Mouse (Mus musculus) T-helper 2 cell (primary cell): ENCODE data around the gene Diras1.

Experiments
- in situ Hi-C: fragments of 300-600 bp; cut with MboI, MseI; formaldehyde crosslinking; loops from one replicate; pipeline ENCODE4 v1.15.1; 2025; ENCODE audit warnings: high pct_unique_total_duplicates

Diras1 gene

DNA sequence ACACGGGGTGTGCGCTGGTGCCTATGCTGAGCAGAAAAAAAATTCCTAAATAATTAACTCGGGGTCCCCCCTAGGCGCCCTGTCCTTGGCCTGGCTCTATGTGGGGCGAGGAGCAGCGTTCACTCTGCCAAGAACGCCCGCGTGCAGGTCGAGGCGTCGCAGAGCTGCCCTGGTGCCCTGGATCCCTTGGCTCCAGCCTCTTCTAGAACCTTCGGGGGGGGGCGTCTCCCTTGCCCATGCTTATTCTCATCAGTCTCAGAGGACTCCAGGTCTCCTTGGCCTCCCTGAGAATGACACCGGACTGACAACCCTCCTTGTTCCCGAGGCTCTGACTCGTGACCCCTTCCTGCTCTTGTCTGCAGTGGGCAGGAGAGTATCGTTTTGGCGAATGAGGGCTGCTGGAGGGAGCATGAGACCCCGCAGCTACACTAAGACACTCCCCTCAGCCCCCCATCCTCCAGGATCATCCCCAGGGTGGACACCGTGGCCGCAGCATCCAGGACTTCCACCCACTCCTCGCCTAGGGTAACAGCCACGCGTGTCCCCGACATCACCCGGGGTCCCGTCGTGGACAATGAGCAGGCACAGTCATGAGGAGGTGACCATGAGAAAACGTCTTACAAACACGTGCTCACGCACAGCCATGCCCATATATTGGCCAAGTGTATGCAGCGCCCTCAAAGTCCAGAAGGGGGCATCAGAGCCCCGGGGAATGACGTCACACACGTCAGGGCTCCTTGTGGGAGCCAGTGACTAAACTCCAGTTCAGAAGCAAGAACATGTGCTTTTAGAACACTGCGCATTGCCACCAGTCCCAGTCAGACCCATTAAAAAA lies 25.9 kb downstream of the Diras1 start:
- in situ Hi-C loops, result loop anchor here (5.0 kb wide), 3 partner anchors 43 to 252 kb away; no protein-coding TSS in a partner anchor

DNA sequence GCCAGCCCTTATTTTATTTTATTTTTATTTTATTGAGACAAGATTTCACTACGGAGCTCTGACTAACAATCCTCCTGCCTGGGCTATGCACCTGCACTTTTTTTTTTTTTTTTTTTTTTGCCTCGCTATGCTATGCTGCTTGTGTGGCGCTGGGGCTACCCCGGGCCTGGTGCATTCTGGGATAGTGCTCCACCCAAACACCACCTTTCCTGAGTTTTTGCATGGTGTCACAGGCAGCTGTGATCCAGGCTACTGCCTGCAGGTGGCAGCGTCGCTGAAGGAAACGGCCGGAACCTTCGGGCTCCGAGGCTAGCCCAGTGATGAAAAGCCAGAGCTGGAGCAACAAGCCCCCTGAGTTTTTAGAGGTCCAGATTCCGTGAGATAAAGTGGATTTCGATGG lies 26.7 kb downstream of the Diras1 start:
- in situ Hi-C loops, result loop anchor here (5.0 kb wide), 3 partner anchors 44 to 251 kb away; no protein-coding TSS in a partner anchor

GRCm38 (mm10) chr10:80998021-80998420 lies 27.4 kb downstream of the Diras1 start:
- in situ Hi-C loops, result loop anchor here (5.0 kb wide), 3 partner anchors 44 to 251 kb away; no protein-coding TSS in a partner anchor

- in situ Hi-C loops, result loop anchor here (5.0 kb wide), 3 partner anchors 45 to 250 kb away; no protein-coding TSS in a partner anchor
Observed at GRCm38 (mm10) chr10:80997332-80997731, 28.1 kb downstream of the Diras1 start.

GRCm38 (mm10) chr10:80996501-80996900 lies 29.0 kb downstream of the Diras1 start:
- in situ Hi-C loops, result loop anchor here (5.0 kb wide), 3 partner anchors 46 to 249 kb away; no protein-coding TSS in a partner anchor

GRCm38 (mm10) chr10:80995091-80995632 lies 30.3 kb downstream of the Diras1 start:
- in situ Hi-C loops, result loop anchor here (5.0 kb wide), 3 partner anchors 47 to 248 kb away; no protein-coding TSS in a partner anchor

- in situ Hi-C loops, result loop anchor here (5.0 kb wide), 4 partner anchors 48 to 247 kb away; no protein-coding TSS in a partner anchor
Observed at GRCm38 (mm10) chr10:80994621-80995020, 30.8 kb downstream of the Diras1 start.

GRCm38 (mm10) chr10:80993276-80993675 lies 32.2 kb downstream of the Diras1 start:
- in situ Hi-C loops, result loop anchor here (5.0 kb wide), 1 partner anchor 66 kb away; no protein-coding TSS in a partner anchor

GRCm38 (mm10) chr10:80991945-80992344 lies 33.5 kb downstream of the Diras1 start:
- in situ Hi-C loops, result loop anchor here (5.0 kb wide), 1 partner anchor 65 kb away; no protein-coding TSS in a partner anchor

DNA sequence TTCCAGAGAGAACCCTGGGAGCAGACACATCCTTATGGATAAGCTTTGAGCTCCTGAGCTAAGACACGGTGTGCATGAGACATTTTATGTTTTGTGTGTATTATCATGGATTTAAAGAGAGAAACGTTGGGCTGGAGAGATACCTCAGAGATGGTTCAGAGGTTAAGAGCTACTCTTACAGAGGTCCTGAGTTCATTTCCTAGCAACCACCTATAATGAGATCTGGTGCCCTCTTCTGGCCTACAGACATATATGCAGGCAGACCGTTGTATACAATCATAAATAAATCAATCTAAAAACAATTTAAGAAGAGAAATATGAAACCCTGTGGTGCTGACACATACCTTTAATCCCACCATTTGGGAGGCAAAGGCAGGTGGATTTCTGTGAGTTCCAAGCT lies 34.5 kb downstream of the Diras1 start:
- in situ Hi-C loops, result loop anchor here (5.0 kb wide), 1 partner anchor 64 kb away; no protein-coding TSS in a partner anchor

DNA sequence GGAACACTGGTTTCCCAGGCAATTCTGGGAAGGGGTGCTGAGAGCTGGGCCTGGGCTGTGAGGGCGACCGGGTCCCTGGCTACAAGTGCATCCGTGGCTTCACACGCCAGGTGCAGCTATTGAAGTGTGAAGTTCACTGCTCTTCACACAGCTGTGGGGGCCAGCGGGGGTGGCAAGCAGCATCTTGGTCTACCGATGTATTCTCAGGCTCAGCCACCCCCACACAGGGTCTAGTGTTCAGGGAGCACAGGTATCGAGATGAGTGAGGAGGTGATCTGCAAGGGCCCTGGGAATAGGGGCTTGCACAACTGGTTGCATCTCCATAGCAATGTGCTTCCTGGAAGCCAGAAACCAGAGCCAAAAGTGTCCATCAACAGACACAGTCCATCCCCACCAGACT lies 35.1 kb downstream of the Diras1 start:
- in situ Hi-C loops, result loop anchor here (5.0 kb wide), 1 partner anchor 63 kb away; no protein-coding TSS in a partner anchor

GRCm38 (mm10) chr10:80989854-80990253 lies 35.6 kb downstream of the Diras1 start:
- in situ Hi-C loops, result loop anchor here (5.0 kb wide), 1 partner anchor 63 kb away; no protein-coding TSS in a partner anchor

DNA sequence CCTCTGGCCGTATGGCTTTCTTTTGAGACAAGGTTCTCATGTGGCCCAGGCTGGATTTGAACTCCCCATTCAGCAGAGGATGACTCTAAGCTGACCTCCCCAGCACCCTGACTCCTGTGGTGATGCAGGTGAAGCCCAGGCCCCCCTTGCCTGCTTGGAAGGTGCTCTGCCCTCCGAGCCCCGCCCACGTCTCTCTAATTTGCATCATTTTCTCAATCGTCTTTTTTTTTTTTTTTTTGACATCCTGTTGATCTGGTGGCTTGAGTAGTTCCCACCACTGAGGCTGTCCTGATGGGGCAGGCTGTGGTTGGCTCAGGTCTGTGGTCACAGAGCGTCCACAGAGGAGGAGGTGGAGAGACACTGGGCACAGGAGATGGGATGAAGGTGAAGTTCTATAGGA lies 36.0 kb downstream of the Diras1 start:
- in situ Hi-C loops, result no loop called here

- in situ Hi-C loops, result no loop called here
Observed at GRCm38 (mm10) chr10:80987709-80988441, 37.6 kb downstream of the Diras1 start.

GRCm38 (mm10) chr10:80986754-80987153 lies 38.7 kb downstream of the Diras1 start:
- in situ Hi-C loops, result no loop called here

- in situ Hi-C loops, result no loop called here
Observed at GRCm38 (mm10) chr10:80985970-80986701, 39.3 kb downstream of the Diras1 start.

GRCm38 (mm10) chr10:80985241-80985969 lies 40.1 kb downstream of the Diras1 start:
- in situ Hi-C loops, result no loop called here

DNA sequence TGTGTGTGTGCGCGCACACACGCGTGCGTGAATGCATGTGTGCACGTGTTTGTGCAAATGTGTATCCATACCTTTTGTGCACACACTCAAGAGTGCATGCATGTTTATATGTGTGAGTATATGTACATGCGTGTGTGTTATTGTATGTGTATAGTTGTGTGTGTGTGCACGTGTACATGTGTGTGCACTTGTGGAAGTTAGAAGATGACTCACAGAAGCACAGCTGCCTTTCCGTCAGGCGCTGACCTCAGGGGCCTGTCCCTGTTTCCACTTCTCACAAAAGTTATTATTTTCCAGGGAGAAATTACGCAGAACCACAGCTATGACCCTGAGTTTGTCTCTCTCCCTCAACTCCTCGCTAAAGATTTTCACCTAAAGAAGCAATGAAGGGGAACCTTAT lies 41.2 kb downstream of the Diras1 start:
- in situ Hi-C loops, result no loop called here

DNA sequence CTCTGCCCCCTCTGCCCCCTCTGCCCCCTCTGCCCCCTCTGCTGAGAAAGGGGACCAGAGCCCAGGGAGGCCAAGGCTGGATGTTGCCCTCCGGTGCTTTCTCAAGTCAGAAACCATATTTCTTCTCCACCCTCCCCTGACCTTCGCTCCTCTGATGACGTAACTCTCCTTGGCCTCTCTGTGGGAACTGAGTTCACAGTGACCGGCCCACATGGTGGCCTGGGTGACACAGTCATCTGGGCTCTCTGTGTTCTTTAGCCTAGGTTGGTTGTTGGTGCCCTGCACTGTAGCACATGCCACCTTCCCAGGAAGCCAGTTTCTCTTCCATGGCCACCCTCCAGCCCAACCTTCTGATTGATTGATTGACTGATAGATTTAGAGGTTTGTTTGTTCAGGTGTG lies 43.1 kb downstream of the Diras1 start:
- in situ Hi-C loops, result no loop called here

- in situ Hi-C loops, result no loop called here
Observed at GRCm38 (mm10) chr10:80981564-80982112, 43.8 kb downstream of the Diras1 start.
